ENCODE assay signal across 8 mouse cellular contexts in genomic region chr4:147938148-147939096, GRCm38 (mm10). TPM values are rescaled to one million over a fixed set of nuclear protein-coding genes. Genes with fewer than 3 reads are reported as not detected.
DNase-seq lines count a peak whose midpoint lies in the region; ATAC-seq lines count a peak whose summit lies in the region.

No protein-coding gene starts in this region.

- no peaks in the 10 kb centered on the region for H3K27me3 ChIP-seq in embryonic facial prominence, embryonic 11.5 days (ENCODE audit: control insufficient read depth, insufficient read depth, low read length)
- H3K27me3 ChIP-seq in lung, embryonic 16.5 days (ENCODE audit: control insufficient read depth, insufficient read depth, low read depth, low read length), result no peaks in the 10 kb centered on the region
- peaks cover 2% of the 10 kb centered on the region; the same call in 1 of the 2 replicates for H3K27me3 ChIP-seq in midbrain, embryonic 16.5 days (ENCODE audit: control insufficient read depth, insufficient read depth, low read depth, low read length)

- H3K4me1 ChIP-seq in embryonic facial prominence, embryonic 11.5 days (ENCODE audit: control insufficient read depth, insufficient read depth, low read length), result peaks cover 7% of the 10 kb centered on the region; the same call in 1 of the 2 replicates
- H3K4me1 ChIP-seq in lung, embryonic 16.5 days (replicated peaks; ENCODE audit: control insufficient read depth, insufficient read depth, low read length), result peaks cover 33% of the 10 kb centered on the region
- peaks cover 21% of the 10 kb centered on the region for H3K4me1 ChIP-seq in midbrain, embryonic 16.5 days (ENCODE audit: control insufficient read depth, insufficient read depth, low read length)

- no peak overlapping the region for H3K4me2 ChIP-seq in embryonic facial prominence, embryonic 11.5 days (ENCODE audit: low read depth, low read length)
- no peak overlapping the region for H3K4me2 ChIP-seq in lung, embryonic 16.5 days (ENCODE audit: low read depth, low read length)
- no peak overlapping the region for H3K4me2 ChIP-seq in midbrain, embryonic 16.5 days (ENCODE audit: low read length)

- peak; percentile 19 for DNase-seq in embryo, embryonic 11.5 days (ENCODE audit: low read depth, low spot score)
- DNase-seq in embryo, embryonic 10.5 days (ENCODE audit: low spot score), result no peak
- DNase-seq in embryonic facial prominence, embryonic 11.5 days (ENCODE audit: low spot score), result peak; percentile 64
- peak; percentile 61 for DNase-seq in heart, postnatal 4 days
- no peak for DNase-seq in layer of hippocampus, adult 18-20 months (ENCODE audit: low spot score in 2 of 2)
- DNase-seq in spleen, postnatal 36 days (ENCODE audit: low spot score in 2 of 2), result no peak

- H3K27ac ChIP-seq in embryonic facial prominence, embryonic 11.5 days (replicated peaks; ENCODE audit: low read depth, low read length), result no peak overlapping the region
- peak overlapping the region; percentile 62 for H3K27ac ChIP-seq in lung, embryonic 16.5 days (ENCODE audit: low read length)
- no peak overlapping the region for H3K27ac ChIP-seq in midbrain, embryonic 16.5 days (ENCODE audit: low read length)

- no peak overlapping the region for H3K9ac ChIP-seq in embryonic facial prominence, embryonic 11.5 days (replicated peaks; ENCODE audit: low read length)
- no peak overlapping the region; the same call in 1 of the 2 replicates for H3K9ac ChIP-seq in lung, embryonic 16.5 days (ENCODE audit: low read length)
- H3K9ac ChIP-seq in midbrain, embryonic 16.5 days (ENCODE audit: low read depth, low read length), result no peak overlapping the region

- WGBS in embryonic facial prominence, embryonic 11.5 days, result 61% methylated on average over 14 of the region's 14 CpGs
- 47% methylated on average over 14 of the region's 14 CpGs for WGBS in lung, embryonic 16.5 days
- WGBS in midbrain, embryonic 16.5 days, result 80% methylated on average over 14 of the region's 14 CpGs

- no peaks in the 10 kb centered on the region for H3K9me3 ChIP-seq in embryonic facial prominence, embryonic 11.5 days (replicated peaks; ENCODE audit: control insufficient read depth, low read length)
- H3K9me3 ChIP-seq in lung, embryonic 16.5 days (ENCODE audit: control insufficient read depth, low read length), result no peaks in the 10 kb centered on the region
- no peaks in the 10 kb centered on the region for H3K9me3 ChIP-seq in midbrain, embryonic 16.5 days (replicated peaks; ENCODE audit: control insufficient read depth, low read length, poor library complexity, severe bottlenecking)

- H3K4me3 ChIP-seq in embryonic facial prominence, embryonic 11.5 days (ENCODE audit: low read depth, low read length), result no peak overlapping the region
- H3K4me3 ChIP-seq in lung, embryonic 16.5 days (ENCODE audit: low read length), result no peak overlapping the region
- H3K4me3 ChIP-seq in midbrain, embryonic 16.5 days (ENCODE audit: low read depth, low read length), result no peak overlapping the region

- no peaks in the 10 kb centered on the region for H3K36me3 ChIP-seq in embryonic facial prominence, embryonic 11.5 days (replicated peaks; ENCODE audit: control insufficient read depth, insufficient read depth, low read depth, low read length)
- no peaks in the 10 kb centered on the region; the same call in 1 of the 2 replicates for H3K36me3 ChIP-seq in lung, embryonic 16.5 days (ENCODE audit: control insufficient read depth, insufficient read depth, low read length)
- no peaks in the 10 kb centered on the region for H3K36me3 ChIP-seq in midbrain, embryonic 16.5 days (ENCODE audit: control insufficient read depth, insufficient read depth, low read length)

- ATAC-seq in embryonic facial prominence, embryonic 11.5 days (replicated peaks; ENCODE audit: insufficient number of reproducible peaks, low FRiP score, low TSS enrichment, low read depth), result no peak
- no peak for ATAC-seq in lung, embryonic 16.5 days (ENCODE audit: low read depth)
- ATAC-seq in midbrain, embryonic 16.5 days, result no peak

RNA-seq across cellular contexts. Expression of gene Plod1, which starts 1.9 kb away (rescaled TPM):
- polyA plus RNA-seq in embryonic facial prominence, embryonic 11.5 days (2014; fragmentation: Nextera tagmentation; extraction: Ambion mirVana), result 32.7 and 36.4 TPM in 2 replicates
- total RNA-seq in heart, postnatal 4 days (2021), result 10 to 100 TPM; 80.9 to 82.5 TPM
- polyA plus RNA-seq in lung, embryonic 16.5 days (2015; fragmentation: Nextera tagmentation; extraction: Ambion mirVana), result 50.8 and 51.4 TPM in 2 replicates
- 10 to 100 TPM; 20.1 to 20.3 TPM for total RNA-seq in layer of hippocampus, adult 18-20 months (2021)
- polyA plus RNA-seq in midbrain, embryonic 16.5 days (2015; fragmentation: Nextera tagmentation; extraction: Ambion mirVana), result 20.8 and 21.2 TPM in 2 replicates

RNA-seq across cellular contexts. Expression of gene 2510039O18Rik, which starts 2.3 kb away (rescaled TPM):
- 14.5 and 15.9 TPM in 2 replicates for polyA plus RNA-seq in embryonic facial prominence, embryonic 11.5 days (2014; fragmentation: Nextera tagmentation; extraction: Ambion mirVana)
- total RNA-seq in heart, postnatal 4 days (2021), result 10 to 100 TPM; 46.8 to 49.3 TPM
- polyA plus RNA-seq in lung, embryonic 16.5 days (2015; fragmentation: Nextera tagmentation; extraction: Ambion mirVana), result 9.2 and 11.7 TPM in 2 replicates
- 10 to 100 TPM; 28.2 to 30.1 TPM for total RNA-seq in layer of hippocampus, adult 18-20 months (2021)
- polyA plus RNA-seq in midbrain, embryonic 16.5 days (2015; fragmentation: Nextera tagmentation; extraction: Ambion mirVana), result 9.5 and 11.1 TPM in 2 replicates

RNA-seq across cellular contexts. Expression of gene Mfn2, which starts 33.9 kb away (rescaled TPM):
- 23.1 and 28.0 TPM in 2 replicates for polyA plus RNA-seq in embryonic facial prominence, embryonic 11.5 days (2014; fragmentation: Nextera tagmentation; extraction: Ambion mirVana)
- total RNA-seq in heart, postnatal 4 days (2021), result 100 to 1,000 TPM; 505 to 526 TPM
- polyA plus RNA-seq in lung, embryonic 16.5 days (2015; fragmentation: Nextera tagmentation; extraction: Ambion mirVana), result 34.6 and 36.6 TPM in 2 replicates
- total RNA-seq in layer of hippocampus, adult 18-20 months (2021), result 100 to 1,000 TPM; 204 to 206 TPM
- polyA plus RNA-seq in midbrain, embryonic 16.5 days (2015; fragmentation: Nextera tagmentation; extraction: Ambion mirVana), result 107 and 108 TPM in 2 replicates

RNA-seq across cellular contexts. Expression of gene Nppb, which starts 47.2 kb away (rescaled TPM):
- 0.57 and 1.0 TPM in 2 replicates for polyA plus RNA-seq in embryonic facial prominence, embryonic 11.5 days (2014; fragmentation: Nextera tagmentation; extraction: Ambion mirVana)
- 100 to 1,000 TPM; 736 to 787 TPM for total RNA-seq in heart, postnatal 4 days (2021)
- 2.9 and 4.2 TPM in 2 replicates for polyA plus RNA-seq in lung, embryonic 16.5 days (2015; fragmentation: Nextera tagmentation; extraction: Ambion mirVana)
- total RNA-seq in layer of hippocampus, adult 18-20 months (2021), result not detected
- not detected in 2 replicates for polyA plus RNA-seq in midbrain, embryonic 16.5 days (2015; fragmentation: Nextera tagmentation; extraction: Ambion mirVana)

Comparison
In these comparisons a context has a peak if more than half of its experiments do, and no peak if none do; other contexts are left out.
1. DNase-seq: peak in embryo, embryonic 11.5 days (single experiment), embryonic facial prominence, embryonic 11.5 days (single experiment) and heart, postnatal 4 days (single experiment); none in embryo, embryonic 10.5 days (single experiment), layer of hippocampus, adult 18-20 months (0 of 2) and spleen, postnatal 36 days (0 of 2).